Mouse (Mus musculus) gastrocnemius, adult 18-20 months (tissue): ENCODE measurements around the gene Fam178b. TPM values are rescaled to one million over a fixed set of nuclear protein-coding genes. Genes with fewer than 3 reads are reported as not detected.
"Not testable (repeated sequence)": the region's sequence is repeated elsewhere in the genome, so short reads cannot be mapped to it uniquely, and the experiment has no call there.

Source experiments
- DNase-seq: peaks from one replicate; pipeline ENCODE4 v3.0.0; 2021; ENCODE audit warnings: low spot score
- total RNA-seq, 2 experiments: library from RNA; stranded (reverse); gene quantifications; 2 replicates each; pipeline ENCODE4 v1.2.3; 2021

Fam178b gene
- total RNA-seq, 2 experiments from 2014 or later: 0.43 to 0.59 TPM

DNA sequence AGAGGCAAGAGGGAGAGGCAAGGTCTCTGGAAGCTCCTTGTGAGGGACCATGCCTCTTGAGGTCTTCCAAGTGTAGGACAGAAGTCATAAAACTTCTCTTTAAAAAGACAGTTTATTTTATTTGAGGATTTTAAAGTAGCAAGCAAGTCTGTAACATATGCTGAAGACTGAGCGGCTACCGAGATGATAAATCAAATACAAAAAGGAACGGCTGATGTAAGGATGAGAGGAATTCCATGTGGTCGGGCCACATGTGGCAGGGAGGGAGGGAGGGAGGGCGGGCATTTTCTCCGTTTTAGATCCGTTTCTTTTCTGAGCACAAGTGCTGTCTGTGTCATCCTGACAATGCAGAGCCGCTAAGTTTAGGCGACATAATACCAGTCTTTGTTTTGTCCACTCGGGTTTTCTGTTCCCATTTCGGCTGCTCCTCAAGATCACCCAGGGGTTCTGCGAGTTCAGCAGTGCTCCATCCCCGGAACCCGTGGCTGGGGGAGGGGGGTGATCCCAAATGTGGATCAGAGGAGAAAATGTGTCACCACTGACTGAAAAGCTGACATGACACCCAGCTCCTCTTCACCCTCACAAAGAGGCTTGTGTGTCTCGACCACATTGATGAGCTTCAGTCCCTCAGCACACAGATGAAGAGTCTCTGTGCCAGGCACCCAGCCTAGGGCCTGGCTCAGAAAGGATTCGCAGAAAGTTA lies 10.2 kb downstream of the Fam178b start:
- no peak for DNase-seq

DNA sequence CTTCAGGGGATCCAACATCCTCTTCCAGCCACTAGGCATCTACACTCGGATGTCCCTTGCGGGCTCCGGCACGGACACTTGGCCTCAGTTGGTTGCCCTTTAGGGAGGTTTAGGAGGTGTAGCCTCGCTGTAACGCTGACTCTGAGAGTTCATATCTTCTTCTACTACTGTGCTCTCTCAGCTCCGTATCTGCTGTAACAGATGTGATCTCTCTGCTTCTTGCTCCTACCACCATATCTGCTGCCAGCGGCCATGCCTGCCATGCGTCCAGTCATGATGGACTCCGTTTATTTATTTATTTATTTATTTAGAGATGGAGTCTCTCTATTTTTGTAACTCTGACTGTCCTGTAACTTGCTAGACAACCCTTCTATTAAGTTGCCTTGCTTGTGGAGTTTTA lies 11.7 kb downstream of the Fam178b start:
- no peak for DNase-seq

DNA sequence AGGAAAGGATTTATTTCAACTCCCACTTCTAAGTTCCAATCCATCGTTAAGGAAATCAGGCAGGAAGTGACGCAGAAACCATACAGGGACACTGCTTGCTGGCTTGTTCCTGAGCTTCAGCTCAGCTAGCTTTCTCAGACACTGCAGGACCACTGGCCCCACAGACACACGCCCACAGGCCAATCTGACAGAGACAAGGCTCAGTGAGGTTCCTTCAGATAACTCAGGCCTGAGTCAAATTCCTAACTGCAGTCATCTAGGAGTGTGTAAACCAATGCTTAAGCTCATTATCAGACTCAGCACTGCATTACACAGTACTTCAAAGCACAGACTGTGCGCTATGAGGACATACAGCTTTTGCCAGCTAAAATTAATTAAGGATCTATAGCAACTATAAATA lies 12.7 kb downstream of the Fam178b start:
- no peak for DNase-seq

DNA sequence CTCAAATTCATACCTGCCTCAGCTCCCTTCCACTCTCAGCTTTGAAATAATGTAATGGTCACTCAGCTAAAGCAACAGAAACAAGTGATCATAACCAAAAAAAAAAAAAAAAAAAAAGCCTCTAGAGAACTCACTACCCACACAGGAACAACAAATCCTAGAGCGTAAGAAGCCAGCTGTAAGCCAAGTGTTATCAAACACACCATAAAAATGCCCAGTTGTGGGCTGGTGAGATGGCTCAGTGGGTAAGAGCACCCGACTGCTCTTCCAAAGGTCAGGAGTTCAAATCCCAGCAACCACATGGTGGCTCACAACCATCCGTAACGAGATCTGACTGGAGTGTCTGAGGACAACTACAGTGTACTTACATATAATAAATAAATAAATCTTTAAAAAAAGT lies 15.0 kb downstream of the Fam178b start:
- not testable (repeated sequence) for DNase-seq

DNA sequence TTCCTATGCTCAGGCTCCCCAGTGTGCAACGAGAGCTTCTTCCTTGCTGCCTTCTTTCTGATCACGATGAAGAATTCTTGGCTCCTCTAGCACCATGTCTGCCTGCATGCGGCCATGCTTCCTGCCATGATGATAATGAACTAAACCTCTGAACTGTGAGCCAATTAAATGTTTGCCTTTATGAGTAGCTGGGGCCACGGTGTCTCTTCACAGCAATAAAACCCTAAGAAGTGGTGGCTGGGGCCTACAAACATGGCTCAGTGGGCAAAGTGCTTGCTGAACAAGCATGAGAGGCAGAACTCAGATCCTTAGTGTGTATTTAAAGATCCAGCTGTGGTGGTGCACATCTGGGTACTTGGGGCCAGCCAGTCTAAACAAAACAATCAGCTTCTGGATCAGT lies 17.0 kb downstream of the Fam178b start:
- no peak for DNase-seq

DNA sequence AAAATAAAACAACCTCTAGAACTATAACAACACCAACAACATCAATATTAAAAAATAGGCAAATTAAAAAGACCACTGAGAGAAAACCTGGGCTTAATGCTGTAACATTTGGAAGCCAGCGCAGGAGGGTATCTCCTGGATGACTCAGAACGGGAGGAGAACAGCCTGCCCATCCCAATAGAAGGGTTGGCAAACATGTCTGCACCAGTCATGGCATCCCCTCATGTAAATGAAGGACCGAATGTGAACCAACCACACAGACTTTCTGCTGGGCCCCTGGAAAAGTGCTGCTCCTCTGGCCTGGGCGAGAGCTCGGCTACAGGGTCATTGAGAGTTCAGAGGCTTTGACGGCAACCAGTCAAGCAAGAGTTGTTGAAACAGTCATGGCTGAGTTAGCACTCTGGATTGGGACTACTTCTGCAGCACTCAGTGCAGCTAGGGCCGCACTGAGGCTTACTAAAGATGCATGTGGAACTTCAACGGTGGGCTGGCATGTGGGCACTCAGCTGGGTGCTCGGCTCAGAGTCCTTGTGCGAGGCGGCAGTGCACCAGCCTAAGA lies 17.7 kb downstream of the Fam178b start:
- DNase-seq: no peak

DNA sequence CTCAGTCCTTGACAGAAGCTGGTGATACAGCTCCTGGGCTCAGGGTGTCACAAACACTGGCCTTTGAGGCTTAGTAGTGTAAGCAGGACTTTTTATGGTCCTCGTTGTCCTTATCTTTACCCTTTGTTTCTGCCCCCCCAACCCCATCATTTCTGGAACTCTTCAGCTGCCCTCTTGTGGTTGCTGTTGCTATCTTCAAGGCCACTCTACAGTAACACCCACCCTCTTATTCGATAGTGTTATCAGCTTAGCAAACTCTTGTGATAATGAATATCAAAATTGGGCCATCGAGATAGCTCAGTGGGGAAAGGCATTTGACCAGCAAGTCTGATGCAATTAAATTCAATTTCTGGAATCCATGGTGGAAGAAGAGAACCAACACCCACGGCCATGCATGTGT lies 18.5 kb downstream of the Fam178b start:
- peak; percentile 30 for DNase-seq

DNA sequence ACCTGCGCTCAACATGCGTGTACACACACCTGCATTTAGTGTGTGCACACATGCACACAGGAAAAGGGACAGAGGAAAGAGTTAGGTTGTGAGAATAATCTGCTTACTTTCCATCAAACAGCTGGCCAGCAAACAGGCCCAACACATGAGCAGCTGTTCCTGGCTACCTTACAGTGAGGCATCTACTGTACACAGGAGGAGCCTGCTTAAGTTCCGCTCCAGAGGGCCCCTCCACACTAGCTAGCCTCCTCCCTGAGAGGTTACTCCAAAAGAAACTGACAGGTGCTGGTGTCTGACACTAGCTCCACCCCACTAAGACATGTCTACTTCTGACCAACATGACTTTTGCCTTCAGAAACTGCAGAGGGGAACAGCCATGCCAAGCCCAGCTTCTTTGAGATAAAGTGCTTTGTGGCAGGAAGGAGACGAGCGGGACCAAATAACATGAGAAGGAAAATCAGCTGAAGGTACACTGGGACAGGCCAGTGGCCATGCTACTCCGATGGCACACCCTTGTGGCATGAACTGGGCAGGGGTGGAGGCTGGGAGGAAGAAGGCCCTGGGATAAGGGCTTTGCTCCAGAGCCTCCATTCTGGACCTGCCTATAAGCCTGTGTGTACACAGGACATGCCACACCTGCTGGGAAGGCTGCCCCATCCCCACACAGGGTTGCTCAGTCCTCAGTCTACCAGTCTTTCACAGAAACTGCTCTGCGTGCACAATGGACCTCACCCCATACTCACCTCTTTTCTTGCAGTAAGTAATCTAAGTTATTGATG lies 24.2 kb downstream of the Fam178b start:
- DNase-seq: no peak

DNA sequence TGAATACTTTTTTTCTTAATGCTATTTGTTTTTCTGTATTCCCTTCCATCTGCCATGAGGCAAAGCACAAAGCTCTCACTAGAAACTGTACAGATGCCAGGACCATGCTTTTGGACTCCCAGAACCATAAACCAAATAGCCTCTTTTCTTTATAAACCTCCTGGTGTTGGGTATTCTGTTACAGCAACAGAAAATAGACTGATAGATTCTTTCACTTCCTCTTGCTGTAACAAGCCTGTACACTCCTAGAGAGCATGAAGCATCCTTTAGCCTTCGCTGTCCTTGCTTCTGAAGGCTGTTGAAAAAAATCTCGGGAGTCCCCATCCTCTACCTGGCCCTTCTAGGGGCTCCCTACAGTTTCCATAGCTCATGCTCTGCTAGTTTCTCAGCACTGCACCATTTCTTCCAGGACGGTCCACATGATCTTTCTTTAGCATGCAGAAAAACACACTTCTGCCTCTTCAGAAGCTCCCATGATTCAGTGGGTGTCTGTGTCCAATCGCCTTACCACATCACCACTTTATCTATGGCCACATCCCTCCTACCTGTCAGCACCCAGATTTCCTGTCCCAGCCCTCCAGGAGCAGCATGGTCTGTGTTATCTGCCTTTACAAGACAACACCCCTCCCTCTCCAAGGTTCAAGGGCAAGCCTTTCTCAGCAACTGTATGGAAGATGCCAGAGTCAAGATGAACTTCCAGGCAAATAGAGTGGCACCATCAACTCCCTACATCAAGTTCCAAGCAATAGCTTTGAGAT lies 25.1 kb downstream of the Fam178b start:
- no peak for DNase-seq

DNA sequence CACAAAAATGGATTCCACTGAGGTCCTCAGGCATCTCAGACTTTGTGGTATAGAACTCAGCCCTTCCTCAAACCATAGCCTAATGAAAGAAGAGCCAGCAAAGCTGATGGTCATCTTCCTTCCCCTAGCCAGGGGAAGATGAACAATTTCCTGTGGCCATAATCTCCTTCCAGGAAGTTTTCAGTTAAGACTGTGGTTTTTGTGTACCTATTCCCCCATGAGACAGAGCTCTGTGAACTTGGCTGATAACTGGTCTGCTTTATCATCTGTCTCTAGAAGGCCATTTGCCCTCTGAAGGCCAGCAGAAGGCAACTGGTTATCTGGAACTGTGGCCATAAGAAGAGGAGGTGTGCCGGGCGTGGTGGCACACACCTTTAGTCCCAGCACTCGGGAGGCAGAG lies 26.8 kb downstream of the Fam178b start:
- no peak for DNase-seq

DNA sequence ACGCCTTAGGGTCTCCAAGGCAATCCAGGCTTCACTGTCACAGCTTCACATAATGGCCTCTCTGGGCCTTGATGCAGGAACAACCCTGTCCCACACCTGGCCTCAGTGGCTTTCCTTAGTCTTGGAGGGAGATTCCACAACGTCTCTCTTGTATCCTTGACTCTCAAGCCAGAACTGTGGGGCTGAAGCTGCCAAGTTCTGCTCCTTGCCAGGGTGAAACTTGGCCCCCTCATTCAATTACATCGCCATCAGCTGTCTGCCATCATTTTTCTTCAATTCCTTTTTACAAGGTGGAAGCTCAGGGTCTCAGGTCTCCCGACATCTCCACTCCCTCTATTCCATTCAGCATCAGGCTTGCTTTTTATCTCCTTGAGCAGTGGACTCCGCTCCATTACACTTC lies 27.9 kb downstream of the Fam178b start:
- DNase-seq: no peak

DNA sequence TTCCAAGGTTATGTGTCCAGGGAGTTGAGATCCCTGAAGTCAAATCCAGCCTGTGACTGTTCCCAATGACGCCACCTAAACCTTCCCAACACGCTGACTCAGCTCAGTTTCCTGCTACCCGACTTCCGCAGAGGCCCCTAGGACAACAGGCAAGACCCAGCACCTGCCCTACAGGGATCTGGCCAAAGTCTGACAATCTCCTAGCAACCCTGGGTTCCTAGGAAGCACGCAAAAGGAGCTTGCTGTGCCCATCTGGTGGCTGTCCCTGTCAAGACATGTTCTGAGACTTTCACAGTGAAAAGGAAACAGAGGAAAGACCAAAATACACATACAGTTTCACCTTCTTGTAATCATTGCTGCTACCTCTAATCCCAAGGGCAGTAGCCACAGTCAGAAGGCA lies 35.4 kb downstream of the Fam178b start:
- DNase-seq: no peak

DNA sequence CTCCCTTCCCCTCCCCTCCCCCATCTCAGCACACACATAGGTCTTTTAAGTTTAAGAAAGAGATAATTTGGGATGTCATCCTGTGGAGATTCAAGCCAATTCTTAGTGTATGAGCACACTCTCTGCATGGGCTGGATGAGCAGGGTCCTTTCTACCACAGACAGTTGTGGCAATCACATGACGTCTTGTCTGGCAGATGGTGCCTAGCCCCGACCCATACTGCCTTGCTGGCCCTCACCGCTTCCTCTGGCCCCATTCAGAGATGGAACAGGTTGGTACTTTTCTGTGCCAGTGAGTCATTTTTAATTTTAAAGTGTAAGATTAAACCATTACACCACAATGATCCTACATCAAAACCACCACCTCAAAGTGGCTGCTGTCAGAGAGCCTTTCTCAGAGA lies 36.7 kb downstream of the Fam178b start:
- DNase-seq: no peak

DNA sequence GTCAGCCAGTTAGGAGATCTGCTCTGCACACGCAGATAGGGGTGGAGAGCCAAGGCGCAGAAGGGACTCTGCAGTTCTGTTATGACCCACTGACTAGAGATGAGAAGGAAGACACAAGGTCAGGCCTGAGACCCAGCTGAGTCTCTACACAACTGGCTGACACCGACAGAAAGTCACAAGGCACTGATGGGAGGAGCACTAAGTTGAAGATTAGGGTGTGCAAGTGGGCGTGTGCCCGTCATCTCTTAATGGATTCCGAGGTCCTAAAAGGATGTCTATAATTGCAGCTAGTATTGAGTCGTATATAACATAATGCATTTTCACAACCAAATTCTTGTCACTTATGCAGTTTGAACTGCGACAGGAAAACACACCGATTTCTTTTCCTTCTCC lies 38.4 kb downstream of the Fam178b start:
- no peak for DNase-seq

DNA sequence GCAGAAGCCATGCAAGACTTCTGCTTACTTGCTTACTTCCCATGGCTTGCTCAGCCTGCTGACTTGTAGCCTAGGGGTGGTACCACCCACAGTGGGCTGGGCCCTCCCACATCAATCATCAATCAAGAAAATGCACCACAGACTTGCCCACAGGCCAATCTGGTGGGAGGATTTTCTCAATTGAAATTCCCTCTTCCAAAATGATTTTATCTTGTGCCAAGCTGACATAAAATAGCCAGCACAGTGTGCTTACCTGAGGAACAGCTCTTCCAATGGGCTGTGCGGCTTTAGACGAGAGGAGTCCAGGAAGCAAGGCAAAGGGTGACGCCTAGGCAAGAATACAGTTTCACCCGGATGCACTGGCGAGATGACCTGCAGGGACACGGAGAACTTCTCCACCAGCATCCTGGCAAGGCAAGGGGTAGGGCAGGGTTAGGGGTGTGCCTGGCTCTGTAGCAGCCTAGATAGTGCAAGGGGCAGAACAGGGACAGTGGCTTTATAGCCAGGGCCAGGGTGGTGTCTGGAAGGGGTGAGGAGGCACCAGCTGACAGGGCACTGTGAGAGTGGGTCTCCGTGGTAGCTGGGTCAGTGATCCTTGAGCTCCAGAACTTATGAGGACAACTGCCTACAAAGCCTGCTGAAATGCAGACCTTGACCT lies 38.9 kb downstream of the Fam178b start:
- no peak for DNase-seq

DNA sequence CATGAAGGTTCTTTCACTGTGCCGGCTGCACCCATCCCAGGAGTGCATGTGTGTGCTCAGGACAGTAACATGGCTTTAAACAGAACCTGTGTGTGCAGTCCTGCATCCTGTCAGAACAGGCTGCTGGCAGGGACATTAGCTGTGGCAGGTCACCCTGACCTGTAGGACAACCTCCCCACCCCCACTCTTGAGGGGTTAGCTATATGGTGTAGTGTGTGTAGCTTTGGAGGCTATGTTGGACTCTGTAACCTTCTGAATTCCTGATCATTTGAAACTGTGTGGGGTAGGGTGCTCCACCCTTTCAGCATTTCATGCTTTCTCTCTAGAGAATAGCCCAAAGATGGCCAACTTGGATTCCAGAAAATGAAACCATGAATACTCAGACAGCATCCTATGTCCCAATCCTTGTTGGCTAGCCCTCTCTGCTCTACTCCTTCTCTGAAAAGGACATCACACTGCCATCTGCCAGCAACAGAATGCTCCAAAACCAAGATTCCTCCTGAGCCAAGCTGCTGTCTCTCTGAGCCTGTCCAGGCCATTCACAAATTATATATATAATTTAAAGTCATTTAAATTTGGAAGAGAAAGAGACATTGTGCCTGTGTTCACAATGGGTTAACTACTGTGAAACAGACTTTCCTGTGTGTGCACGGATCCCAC lies 47.0 kb downstream of the Fam178b start:
- DNase-seq: peak; percentile 18

DNA sequence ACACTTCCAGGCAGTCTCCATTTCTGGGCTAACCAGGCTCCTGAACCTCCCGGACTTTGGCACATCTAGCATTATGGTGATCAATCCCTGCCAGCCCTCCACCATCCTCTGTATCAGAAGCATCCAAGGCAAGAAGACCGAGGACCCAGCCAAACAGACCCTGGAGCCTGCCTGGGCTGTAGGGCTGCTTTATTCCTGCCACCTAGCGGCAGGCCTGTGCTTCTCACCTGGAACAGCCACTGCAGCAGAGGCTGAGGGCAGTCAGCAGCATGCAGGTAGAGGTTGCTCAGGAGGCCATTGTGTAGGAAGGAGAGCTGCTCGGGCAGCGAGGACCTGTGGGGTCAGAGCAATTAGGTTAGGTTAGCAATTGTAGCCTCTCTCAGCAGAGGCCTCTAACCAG lies 48.0 kb downstream of the Fam178b start:
- peak; percentile 66 for DNase-seq

DNA sequence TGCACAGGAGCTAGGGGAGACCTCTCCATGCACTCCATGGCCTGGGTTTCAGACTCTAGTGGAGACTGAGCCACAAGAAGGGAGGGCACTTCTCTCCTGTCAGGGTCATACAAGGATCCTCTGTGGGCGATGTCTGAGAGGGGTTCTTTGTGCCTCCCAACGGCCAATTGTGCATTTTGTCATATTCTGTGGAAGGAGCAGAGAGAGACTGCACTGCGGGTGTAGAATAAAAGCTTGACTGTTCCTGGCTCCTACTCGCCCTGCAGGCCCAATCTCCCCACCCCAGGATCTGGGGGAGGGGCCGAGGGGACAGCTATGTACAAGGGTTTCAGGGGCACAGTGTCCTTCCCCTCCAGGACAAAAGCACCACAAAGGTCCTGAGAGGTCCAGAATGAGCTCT lies 49.1 kb downstream of the Fam178b start:
- no peak for DNase-seq

DNA sequence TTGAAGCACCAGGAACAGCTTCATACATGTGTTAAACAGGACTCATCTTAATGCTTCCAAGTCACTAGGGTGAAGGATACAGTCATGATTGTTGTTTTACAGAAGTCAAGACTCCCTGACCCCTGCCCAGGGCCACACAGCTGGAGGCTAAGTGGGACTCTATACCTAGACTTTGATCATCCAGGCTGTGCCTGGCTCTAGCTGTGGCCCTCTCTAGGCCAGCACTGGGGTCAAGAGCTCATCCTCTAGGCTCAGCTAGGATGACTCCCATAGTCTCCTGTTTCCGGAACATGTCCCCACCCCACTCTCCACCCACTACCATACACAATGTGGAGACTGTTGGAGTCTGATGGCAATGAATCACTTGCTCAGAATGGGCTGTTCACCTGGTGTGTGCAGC lies 50.1 kb downstream of the Fam178b start:
- DNase-seq: no peak

DNA sequence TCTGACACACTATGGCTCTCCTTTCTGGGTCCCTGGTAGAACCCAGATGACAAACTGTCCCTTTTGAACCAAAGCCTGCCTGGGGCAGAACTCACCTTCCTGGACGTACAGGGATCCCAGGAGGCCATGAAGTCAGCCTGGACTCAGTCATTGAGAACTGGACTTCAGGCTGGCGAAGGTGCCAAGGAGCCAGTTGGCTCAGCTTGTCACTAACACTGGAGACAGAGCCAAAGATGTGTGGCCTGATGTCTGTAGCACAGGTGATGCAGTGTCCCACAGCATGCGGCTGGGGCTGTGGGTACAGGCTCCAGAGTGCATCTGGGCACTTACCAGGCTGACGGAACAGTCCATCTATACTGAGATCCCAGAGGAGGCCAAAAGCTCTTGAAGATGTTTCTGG lies 50.9 kb downstream of the Fam178b start:
- peak; percentile 15 for DNase-seq

DNA sequence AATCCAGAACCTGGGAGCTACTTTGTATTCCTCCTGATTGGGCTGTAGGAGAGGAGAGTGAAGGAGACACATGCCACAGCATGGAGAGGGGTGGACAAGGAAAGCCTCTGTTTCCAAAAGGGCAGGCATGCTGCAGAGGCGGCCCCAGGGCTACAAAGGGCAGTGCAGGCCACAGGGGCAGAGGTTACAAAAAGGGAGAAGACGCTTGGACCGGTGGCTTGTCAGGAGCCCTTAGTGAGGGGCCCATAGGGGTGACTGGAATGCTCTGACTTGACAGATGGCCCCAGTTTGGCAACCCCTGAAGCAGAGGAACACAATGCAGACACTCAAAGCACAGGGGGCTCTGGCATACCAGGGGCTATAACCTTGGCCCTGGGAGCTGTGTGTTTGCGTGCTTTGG lies 51.6 kb downstream of the Fam178b start:
- no peak for DNase-seq
